Mouse (Mus musculus) left cerebral cortex, postnatal 4 days (tissue): Measurements from ENCODE around the gene Slc36a2. TPM values are rescaled to one million over a fixed set of nuclear protein-coding genes. Genes with fewer than 3 reads are reported as not detected.

ENCODE experiments used
- DNase-seq: peaks from one replicate; pipeline ENCODE4 v3.0.0-alpha.2; 2022
- intact Hi-C: fragments of 180-260 bp; cut with DNase I; formaldehyde crosslinking; loops from one replicate; pipeline ENCODE4 v1.15.1; 2025
- total RNA-seq, 2 experiments: library from RNA; stranded (reverse); gene quantifications; 2 replicates each; pipeline ENCODE4 v1.2.3; 2021

Slc36a2 gene
- total RNA-seq, 2 experiments from 2014 or later = 0.52 TPM; not detected in 1

DNA sequence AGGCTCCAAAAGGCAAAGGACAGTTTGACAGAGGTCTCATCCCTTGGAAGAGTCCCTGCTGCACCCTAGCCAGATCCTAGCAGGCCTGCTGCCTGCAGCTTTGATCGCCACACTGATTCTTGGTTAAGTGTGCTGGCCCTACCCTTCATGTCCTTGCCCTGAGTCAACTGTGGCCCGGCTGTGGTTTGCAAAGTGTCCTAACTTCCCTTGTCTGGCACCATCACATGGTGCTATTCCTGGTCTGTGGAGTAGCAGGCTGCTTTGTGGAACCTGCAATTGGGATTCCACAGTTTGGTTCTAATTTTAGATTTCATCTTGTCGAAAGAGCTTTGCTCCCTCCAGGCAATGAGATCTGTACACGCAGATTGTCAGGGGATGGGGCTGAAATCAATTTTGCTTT, 2.4 kb upstream of the Slc36a2 start:
- no peak for DNase-seq
- intact Hi-C loops = no loop called here

DNA sequence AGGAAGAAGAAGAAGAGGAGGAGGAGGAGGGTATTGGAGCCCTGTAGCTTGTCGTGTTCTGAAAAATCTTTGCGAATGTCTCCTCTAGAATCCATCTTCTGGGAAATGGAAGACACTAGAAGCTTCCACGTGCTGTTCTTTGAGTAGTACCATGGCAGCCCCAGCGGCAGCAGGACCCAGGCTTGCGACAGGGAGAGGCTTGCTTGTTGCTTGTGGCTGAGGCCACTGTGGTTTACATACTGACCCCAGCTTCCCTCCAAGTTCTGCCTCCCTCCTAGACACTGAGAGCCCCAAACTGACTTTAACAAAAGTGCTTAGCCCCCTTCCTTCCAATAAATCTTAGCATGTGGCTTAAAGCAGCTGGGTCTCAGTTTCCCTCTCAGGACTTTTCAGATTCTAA, 631 bp downstream of the Slc36a2 start:
- intact Hi-C loops = no loop called here
- no peak for DNase-seq

- intact Hi-C loops = no loop called here
Observed at GRCm38 (mm10) chr11:55183124-55183523, 1.8 kb downstream of the Slc36a2 start.

GRCm38 (mm10) chr11:55179856-55180255, 5.0 kb downstream of the Slc36a2 start:
- intact Hi-C loops = no loop called here
- DNase-seq = no peak

More at GRCm38 (mm10) chr11:55183124-55183523, 1.8 kb downstream of the Slc36a2 start:
- no peak for DNase-seq

GRCm38 (mm10) chr11:55178830-55179229, 6.0 kb downstream of the Slc36a2 start:
- intact Hi-C loops = no loop called here
- DNase-seq = no peak

DNA sequence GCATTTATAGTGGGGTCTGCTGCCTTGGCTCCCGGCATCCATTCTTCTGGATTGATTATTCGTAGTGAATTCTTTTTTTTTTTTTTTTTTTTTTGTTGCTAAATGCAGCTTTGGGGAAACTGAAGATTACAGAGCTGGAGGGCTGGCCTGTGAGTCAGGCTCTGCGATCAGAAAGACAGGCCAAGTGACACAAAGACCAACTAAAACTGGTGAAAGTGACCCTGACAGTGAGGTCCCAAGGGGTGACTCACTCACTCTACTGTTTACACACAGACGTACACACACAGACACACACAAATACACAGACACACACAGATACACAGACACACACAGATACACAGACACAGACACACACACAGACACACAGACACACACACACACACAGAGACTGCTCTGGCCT, 14.4 kb downstream of the Slc36a2 start:
- intact Hi-C loops = no loop called here

DNA sequence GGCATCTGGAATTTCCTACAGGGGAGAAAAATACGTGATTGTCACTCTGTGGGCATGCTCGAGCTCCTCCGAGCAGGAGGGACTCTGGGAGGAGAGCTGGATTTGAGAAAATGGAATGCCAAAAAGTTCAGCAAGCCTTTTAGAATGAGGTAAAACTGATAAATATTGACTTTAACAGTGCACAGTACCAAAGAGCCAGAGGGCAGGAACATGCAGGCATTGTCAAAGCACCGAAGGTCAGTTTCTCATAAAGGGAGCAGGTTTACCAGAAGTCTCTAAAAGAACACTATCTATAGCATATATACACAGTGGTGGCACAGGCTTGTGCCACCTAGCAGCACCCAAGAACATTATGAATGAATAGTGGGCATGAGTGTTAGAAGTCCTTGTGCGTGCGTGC, 16.0 kb downstream of the Slc36a2 start:
- no peak for DNase-seq
- intact Hi-C loops = no loop called here

More for the DNA sequence above, 14.4 kb downstream of the Slc36a2 start:
- DNase-seq = no peak

GRCm38 (mm10) chr11:55168504-55168903, 16.4 kb downstream of the Slc36a2 start:
- intact Hi-C loops = no loop called here
- no peak for DNase-seq

GRCm38 (mm10) chr11:55165748-55166147, 19.1 kb downstream of the Slc36a2 start:
- intact Hi-C loops = no loop called here
- no peak for DNase-seq

DNA sequence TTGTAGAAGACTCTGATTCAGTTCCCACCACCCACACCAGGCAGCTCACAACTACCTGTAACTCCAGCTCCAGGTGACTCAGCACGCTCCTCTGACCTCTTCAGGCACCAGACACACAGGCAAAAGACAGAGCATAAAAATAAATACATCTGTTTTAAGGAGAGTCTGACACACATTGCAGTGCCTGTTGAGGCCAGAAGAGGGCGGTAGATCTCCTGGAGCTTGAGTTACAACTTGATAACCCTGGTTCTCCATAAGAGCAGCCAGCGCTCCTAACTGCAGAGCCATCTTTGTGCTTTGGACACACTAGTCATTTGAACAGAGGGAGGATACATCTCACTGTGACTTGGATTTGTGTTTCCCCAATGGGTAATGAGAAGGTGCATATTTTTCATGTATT, 20.2 kb downstream of the Slc36a2 start:
- intact Hi-C loops = no loop called here
- peak; percentile 26 for DNase-seq

DNA sequence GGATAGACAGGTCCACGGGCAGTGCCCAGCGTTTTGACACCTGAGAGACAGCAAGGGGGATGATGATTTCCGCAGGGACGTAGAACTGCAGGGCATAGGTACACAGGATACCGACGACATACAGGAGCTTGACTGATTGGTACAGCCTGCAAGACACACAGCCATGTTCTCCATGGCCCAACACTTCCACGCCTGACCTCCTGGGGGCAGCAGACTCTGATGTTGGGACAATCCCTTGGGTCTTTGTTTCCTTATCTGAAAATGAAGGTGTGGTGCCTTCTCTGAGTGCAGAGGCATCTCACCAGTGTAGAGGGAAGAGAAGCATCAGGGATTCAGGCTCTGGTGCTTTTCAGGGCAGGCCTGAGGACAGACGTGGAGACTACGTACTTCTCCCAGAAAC, 22.2 kb downstream of the Slc36a2 start:
- intact Hi-C loops = no loop called here

DNA sequence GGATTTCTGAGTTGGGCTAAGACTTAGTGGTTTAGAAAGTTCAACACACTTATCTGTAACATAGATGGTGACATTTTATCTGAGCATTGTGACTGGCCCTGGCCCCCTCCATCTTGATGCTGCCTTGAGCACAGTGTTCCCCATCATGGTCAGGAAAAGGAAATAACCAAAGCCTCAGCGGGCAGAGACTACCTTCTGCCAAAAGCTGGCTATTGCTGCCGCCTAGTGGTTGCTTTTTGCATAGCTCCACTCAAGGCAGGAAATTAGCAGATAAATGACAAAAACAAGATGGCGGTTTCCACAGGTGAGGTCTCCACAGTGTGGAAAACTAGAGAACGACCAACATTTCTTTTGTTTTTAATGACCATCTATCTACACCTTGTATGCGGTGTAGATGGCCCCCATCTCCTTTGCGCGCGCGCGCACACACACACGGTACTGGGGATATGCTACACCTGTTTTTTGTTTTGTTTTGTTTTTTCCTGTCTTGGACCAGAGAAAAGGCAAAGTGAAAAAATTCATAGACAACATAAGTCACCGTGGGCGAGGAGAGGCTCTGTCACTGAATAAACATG, 26.0 kb downstream of the Slc36a2 start:
- DNase-seq = peak; percentile 84
- intact Hi-C loops = loop anchor here (5.0 kb wide), 1 partner anchor 277 kb away; no protein-coding TSS in a partner anchor

More for the DNA sequence above, 22.2 kb downstream of the Slc36a2 start:
- peak; percentile 17 for DNase-seq

DNA sequence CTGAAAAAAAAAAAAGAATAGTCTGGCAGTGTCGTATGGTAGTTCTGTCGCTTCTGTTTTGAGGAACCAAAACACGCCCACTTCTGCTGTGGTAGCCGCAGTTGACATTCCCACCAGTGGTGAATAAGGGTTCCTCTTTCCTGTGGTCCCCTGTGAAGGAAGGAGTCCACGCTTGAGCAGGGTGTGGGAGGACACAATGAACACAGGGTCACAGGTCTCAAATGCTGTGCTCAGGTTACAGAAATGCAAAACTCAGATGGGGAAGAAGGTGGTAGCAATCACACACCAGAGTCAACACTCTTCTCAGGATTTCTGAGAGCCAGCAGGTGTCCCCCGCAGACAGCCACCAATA, 29.8 kb downstream of the Slc36a2 start:
- intact Hi-C loops = loop anchor here (5.0 kb wide), 1 partner anchor 273 kb away; no protein-coding TSS in a partner anchor
- DNase-seq = no peak

- DNase-seq = no peak
- intact Hi-C loops = loop anchor here (5.0 kb wide), 1 partner anchor 272 kb away; no protein-coding TSS in a partner anchor
Observed at GRCm38 (mm10) chr11:55154398-55155069, 30.3 kb downstream of the Slc36a2 start.

GRCm38 (mm10) chr11:55151608-55152007, 33.3 kb downstream of the Slc36a2 start, which contains the start of gene Slc36a3:
Gene Slc36a3 (minus strand): TSS chr11:55151708.
- intact Hi-C loops = no loop called here

GRCm38 (mm10) chr11:55148461-55148860, 36.4 kb downstream of the Slc36a2 start:
- intact Hi-C loops = no loop called here
- DNase-seq = no peak

More at GRCm38 (mm10) chr11:55151608-55152007, 33.3 kb downstream of the Slc36a2 start, which contains the start of gene Slc36a3:
- no peak for DNase-seq

- intact Hi-C loops = no loop called here
- no peak for DNase-seq
Observed at GRCm38 (mm10) chr11:55147423-55147822, 37.5 kb downstream of the Slc36a2 start.

GRCm38 (mm10) chr11:55146855-55147254, 38.0 kb downstream of the Slc36a2 start:
- intact Hi-C loops = no loop called here
- DNase-seq = no peak

- intact Hi-C loops = no loop called here
- DNase-seq = no peak
Observed at GRCm38 (mm10) chr11:55144011-55144410, 40.9 kb downstream of the Slc36a2 start.

DNA sequence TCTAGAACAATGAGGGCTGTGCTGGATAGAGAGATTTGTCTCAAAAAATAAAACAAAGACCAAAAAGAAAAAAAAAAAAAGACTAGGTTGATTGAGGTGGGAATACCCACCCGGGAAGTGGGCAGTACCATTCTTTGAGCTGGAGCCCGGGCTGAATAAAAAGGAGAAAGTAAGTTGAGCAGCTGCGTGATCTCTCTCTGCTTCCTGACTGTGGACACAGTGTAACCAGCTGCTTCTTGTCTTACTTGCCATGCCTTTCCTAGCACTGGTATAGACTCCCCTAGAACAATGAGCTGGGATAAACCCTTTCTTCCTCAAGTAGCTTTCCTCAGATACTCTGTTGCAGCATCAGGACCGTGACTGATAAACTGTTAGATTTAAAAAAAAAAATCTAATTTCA, 43.4 kb downstream of the Slc36a2 start:
- DNase-seq = no peak
- intact Hi-C loops = no loop called here

- intact Hi-C loops = no loop called here
Observed at GRCm38 (mm10) chr11:55137646-55138045, 47.2 kb downstream of the Slc36a2 start.

More at GRCm38 (mm10) chr11:55137646-55138045, 47.2 kb downstream of the Slc36a2 start:
- no peak for DNase-seq
